Mouse (Mus musculus) NIH3T3 (cell line): ENCODE results near the gene Pdia3.
"Not testable (repeated sequence)": the region's sequence is repeated elsewhere in the genome, so short reads cannot be mapped to it uniquely, and the experiment has no call there.

Experiments used
- DNase-seq: peaks from one replicate; pipeline ENCODE4 v3.0.0-alpha.2; 2012; ENCODE audit warnings: low read depth

Gene Pdia3

DNA sequence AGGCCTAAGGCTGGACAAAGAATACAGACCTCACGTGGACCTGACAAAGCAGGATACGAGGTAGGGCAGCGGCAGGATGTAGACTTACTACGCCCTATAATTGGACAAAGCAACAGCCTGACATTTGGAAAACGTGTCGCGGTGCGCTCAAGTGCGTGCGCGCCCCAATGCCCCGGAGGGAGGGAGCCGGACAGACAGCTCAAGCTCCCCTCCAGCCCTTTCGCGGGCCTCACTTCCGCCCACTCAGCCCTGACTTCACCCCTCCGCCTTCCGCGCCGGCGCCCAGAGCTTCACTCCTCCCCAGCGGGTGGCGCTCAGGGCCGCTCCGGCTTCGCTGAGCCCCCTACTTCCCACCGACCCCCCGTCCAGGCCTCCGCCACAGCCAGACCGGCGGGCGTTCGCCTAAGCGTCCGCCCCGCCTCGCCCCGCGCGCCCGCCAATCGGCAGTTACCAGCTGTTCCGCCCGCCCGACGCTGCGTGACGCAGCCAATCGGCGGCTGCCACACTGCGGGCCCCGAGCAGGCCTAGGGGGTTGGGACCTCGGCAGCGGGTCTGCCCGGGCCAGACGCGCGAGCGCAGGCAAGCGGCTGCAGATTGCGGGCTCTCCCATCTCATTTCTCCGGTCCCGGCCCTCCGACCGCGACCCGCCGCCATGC, at the start of gene Pdia3, which contains the start of gene Catsper2:
Pdia3 (plus strand) TSS at position 389 of the 656 bp plus-strand sequence.
Catsper2 (minus strand) TSS at position 406 of the 656 bp plus-strand sequence.
- DNase-seq, result peak; percentile 97

- peak; percentile 76 for DNase-seq
Measured at GRCm38 (mm10) chr2:121368831-121369230, 44.7 kb upstream of the Pdia3 start.

DNA sequence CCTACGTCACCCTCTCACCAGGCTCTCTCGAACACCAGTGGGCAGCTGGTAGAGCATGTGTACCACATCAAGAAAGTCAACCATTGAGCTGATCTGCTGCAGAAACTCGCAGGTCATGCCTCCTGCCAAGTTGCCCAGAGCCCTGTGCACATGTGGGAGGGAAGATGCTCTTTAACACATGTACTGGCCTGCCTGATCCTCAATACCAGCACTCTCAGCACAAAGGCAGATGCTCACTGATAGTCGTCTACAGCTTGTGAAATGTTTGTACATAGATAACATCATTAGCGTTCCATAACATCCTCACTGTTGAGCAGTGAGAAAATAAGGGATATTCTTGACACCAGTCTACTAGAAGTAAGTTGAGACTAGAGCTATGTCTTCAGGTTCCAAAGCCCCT, 42.7 kb upstream of the Pdia3 start:
- no peak for DNase-seq

DNA sequence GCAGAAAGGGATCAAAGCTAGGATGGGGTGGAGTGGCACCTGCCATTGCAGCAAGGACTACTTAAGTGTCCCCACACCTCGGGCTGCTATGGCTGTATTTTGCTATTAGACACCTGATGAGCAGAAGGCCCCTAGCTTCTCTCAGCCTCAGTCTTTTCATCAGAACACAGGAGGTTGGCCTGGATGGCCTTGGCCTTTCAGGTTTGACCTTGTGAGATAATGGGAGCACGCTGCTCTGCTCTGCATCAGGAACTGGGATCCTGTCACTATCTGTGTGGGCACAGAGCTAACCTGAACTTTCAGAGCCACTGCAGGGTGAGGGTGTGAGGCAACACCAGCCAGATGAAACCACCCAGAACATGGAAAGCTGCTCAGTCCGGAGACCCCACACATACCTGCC, 41.3 kb upstream of the Pdia3 start:
- DNase-seq, result no peak

DNA sequence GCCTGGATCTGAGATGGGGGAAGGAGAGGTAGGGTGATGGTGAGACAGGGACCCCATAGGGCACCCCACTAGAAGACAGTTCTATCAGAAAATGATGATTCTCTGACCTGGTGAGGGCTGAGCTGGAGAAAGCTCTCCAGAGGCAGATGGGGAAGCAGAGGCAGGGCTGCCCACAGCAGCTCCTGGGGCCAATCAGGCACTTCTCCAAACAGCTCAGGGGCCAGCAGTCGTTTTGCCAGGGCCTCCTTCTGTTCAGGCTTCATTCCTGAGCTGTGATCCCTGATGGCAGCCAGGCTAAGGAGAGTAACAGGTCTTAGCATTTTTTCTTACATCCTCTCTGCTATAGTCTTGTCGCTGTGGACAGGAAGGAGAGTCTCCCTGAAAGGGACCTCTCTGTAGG, 38.8 kb upstream of the Pdia3 start:
- DNase-seq, result no peak

DNA sequence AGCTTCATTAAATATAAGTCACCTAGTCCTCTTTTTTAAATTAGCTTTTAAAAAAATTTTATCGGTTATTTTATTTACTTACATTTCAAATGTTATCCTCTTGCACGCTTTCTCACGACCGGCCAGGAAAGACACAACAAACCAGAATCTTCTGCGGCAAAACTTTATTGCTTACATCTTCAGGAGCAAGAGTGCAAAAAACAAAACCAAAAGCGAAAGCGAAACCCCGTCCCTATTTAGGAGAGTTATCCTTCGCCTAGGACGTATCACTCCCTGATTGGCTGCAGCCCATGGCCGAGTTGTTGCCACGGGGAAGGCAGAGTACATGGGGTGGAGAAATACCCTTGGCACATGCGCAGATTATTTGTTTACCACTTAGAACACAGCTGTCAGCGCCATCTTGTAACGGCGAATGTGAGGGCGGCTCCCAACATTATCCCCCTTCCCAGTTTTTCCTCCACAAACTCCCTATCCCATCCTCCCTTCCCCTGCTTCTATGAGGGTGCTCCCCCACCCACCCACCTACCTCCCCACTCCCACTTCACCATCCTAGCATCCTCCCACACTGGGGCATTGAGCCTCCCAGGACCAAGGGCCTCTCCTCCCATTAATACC, 26.5 kb upstream of the Pdia3 start, which contains the start of gene Strc:
Strc (minus strand) TSS at position 208 of the 615 bp plus-strand sequence.
- DNase-seq, result not testable (repeated sequence)

DNA sequence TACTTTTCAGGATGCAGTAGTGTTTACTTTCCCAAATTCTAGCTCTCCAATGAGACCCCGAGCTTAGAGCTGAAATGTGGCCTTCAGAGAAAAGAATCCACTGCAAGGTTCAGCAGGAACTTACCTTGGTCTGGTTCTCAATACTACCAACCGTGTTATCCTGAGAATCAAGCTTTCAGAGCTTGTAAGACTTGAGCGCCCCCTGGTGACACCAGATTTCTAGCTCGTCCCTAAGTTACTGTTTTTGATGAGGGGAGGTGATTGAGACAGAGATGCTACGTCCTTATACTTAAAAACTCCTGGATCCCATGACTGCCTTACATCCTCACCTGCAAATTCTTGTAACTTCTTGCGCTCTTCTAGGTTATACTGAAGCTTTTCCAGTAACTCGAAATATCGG, 17.0 kb upstream of the Pdia3 start:
- peak; percentile 92 for DNase-seq

DNA sequence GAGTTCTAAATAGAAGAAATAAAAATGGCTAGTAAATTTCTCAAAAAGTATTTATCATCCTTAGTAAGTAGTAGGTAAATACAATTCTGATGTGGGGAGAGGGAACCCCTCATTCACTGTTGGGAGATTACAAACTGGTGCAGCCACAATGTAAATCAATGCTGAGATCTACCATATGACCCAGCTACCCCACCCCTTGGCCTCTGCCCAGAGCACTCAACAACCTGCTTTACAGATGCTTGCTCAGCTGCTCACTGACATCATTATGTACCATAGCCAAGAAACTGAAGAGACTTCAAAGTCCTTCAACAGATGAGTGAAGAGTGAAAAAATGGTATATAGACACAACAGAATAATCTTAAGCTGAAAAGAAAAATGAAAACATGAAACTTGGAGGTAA, 10.3 kb upstream of the Pdia3 start:
- DNase-seq, result peak; percentile 15

- peak; percentile 62 for DNase-seq
Measured at GRCm38 (mm10) chr2:121408160-121408559, 5.4 kb upstream of the Pdia3 start.

GRCm38 (mm10) chr2:121412843-121413386, 660 bp upstream of the Pdia3 start:
- DNase-seq, result peak; percentile 9

GRCm38 (mm10) chr2:121414139-121414685, 637 bp downstream of the Pdia3 start:
- DNase-seq, result peak; percentile 50

- DNase-seq, result no peak
Measured at GRCm38 (mm10) chr2:121415103-121415502, 1.5 kb downstream of the Pdia3 start.

- no peak for DNase-seq
Measured at GRCm38 (mm10) chr2:121415591-121415990, 2.0 kb downstream of the Pdia3 start.

DNA sequence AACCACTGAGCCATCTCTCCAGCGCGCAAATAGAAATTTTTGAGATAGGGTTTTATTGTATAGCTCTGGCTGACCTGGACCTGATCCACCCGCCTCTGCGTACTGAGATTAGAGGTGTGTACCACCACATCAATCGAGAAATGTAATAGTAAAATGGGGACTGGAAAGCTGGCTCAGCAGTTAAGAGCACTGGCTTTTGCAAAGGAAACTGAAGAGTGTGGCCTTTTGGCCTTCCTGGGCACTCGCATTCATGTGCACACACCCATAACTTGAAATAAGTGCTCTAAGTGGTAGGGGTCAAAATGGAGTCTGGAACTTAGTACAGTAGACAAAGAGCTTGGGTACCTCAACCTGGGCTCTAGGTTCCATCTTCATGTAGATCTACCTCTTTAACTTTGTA, 2.8 kb downstream of the Pdia3 start:
- no peak for DNase-seq

DNA sequence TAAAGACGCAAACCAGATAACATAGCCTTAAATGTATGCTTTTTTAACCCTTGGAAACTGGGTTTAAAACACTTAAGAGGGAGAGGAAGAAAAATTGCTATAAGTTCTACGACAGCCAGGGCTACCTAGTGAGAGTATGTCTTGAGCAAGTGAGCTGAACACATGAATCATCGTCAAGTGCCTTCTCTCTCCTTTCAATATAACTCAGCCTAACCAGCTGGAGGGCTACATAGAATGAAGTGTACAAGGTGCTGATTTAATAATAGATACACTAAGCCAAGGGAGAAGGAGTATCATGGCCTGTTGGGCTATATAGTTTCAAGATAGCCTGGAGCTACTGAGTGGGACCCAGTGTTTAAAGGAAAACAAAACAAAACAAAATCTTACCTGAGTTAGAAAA, 4.9 kb downstream of the Pdia3 start:
- DNase-seq, result no peak

- no peak for DNase-seq
Measured at GRCm38 (mm10) chr2:121423166-121423565, 9.6 kb downstream of the Pdia3 start.

DNA sequence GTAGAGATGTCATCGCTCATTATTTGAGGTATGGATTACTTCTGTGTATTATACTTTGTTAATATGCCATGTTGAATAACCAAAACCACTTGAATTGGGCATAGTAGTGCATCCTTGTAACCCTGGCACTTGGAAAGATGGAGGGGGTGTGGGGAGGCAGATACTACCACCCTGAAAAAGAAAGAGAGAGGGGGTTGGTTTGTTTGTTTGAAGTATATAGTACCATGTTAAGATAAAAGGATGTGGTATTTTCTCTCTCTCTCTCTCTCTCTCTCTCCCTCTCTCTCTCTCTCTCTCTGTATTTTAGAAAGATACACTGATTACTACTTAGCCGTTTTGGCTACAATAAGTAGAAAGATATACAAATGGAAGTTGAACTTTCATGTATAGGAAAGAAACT, 12.3 kb downstream of the Pdia3 start:
- DNase-seq, result no peak

DNA sequence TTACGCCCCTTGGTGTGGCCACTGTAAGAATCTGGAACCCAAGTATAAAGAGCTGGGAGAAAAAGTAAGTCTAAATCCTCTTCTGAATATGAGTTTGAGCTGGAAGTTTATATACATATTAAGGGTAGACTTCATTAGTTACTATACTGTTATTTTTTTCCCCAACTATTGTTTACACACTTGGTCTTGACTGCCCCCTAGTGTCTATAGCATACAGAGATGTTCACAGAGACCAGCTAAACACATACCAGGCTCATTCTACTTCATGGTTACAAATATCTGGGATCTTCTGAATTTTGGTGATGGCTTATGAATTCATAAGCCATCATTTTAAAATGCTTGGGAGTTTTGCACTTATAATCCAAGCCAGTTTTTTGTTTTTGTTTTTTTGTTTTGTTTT, 21.3 kb downstream of the Pdia3 start:
- DNase-seq, result peak; percentile 76

- DNase-seq, result no peak
Measured at GRCm38 (mm10) chr2:121439746-121440145, 26.2 kb downstream of the Pdia3 start.

DNA sequence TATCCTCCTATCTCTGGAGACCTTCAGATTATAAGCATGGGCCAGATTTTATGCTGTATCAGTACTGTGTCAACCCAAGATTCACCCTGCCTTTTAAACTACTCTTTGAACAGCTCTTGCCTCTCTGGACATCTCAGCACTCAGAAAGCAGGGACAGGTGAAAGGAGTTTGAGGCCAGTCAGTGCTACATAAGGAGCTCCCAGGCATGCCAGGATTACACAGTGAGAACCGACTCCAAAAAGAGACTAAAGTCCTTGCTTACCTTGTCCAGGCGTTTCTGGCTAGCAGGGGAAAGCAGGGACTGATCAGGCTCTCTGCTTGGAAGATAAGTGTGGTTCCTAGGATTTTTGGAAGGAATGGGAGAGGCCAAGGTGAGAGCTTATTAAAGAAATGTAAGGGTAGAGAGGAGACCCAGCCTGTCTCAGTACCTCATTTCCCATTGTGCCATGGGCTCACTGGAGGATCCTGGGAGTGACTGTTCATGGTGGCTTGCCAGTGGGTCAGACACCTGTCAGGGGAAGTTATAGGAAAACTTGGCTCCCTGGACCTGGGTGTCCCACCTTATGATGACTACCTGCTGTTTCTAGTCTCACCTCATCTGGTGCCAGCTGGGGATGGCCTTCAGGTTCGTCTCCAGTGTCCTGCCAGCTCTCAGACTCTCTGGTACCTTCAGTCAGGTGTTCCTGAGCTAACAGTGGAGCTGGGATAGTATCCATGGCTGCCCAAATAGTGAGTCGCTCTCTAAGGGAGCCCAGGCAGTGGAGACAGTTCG, 27.4 kb downstream of the Pdia3 start:
- DNase-seq, result no peak

DNA sequence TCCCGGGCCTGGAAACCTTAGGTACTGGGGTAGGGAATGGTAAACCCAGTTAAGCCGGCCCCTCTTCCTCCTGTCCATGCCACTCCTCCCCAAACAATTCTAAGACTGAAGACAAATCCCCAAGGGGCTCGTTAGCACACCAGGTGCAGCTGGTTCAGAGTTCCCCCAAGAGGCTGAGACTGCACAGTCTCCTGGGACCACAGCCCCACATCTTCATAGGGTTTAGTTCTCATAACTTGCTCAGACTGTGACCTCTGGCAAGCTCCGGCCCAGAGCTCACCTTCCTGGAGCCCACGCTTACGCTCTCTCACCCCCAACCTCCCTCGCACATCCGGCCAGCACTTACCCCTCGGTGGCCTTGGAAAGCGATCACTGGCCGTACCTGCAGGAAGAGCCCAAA, 28.2 kb downstream of the Pdia3 start:
- no peak for DNase-seq
